Mouse (Mus musculus): ENCODE results near the gene Cct2. TPM values are rescaled to one million over a fixed set of nuclear protein-coding genes. Genes with fewer than 3 reads are reported as not detected.

The Cct2 gene
- polyA plus RNA-seq, 1 experiment, result 138 TPM

- Histone ChIP-seq H3K4me3 (ENCODE audit: insufficient read depth, low read length) (no peak overlapping the region), H3K27ac (ENCODE audit: insufficient read depth, low read length) (no peak overlapping the region), H3K4me1 (ENCODE audit: control insufficient read depth, insufficient read depth, low read length) (peaks cover 7% of the 10 kb centered on the region)
- TF ChIP-seq POLR2A (IDR thresholded peaks at IDR 0.05; ENCODE audit: extremely low read depth, insufficient read depth, low read length) (no peak), CTCF (IDR thresholded peaks at IDR 0.05; ENCODE audit: extremely low read depth, insufficient read depth, low read length) (no peak)
Measured at GRCm38 (mm10) chr10:117097116-117097698, 33.6 kb upstream of the Cct2 start.

DNA sequence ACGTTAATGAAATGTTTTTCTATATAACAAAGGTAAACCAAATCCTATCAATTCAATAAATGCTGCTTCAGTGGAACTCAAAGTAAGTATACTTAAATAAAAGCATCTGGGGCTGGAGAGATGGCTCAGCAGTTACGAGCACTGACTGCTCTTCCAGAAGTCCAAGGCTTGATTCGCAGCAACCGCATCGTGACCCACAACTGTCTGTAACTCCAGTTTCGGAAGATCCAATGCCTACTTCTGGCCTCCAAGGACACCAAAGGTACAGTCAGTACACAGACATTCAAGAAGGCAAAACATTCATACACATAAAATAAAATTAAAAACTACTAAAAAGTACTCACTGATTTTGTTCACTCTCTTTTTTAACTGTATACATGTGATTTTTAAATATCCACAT lies 32.5 kb upstream of the Cct2 start:
- peaks cover 7% of the 10 kb centered on the region for H3K4me1 ChIP-seq (ENCODE audit: control insufficient read depth, insufficient read depth, low read length)
- no peak overlapping the region for H3K27ac ChIP-seq (ENCODE audit: insufficient read depth, low read length)
- H3K4me3 ChIP-seq (ENCODE audit: insufficient read depth, low read length), result no peak overlapping the region
- no peak for TF ChIP-seq CTCF (IDR thresholded peaks at IDR 0.05; ENCODE audit: extremely low read depth, insufficient read depth, low read length)
- no peak for TF ChIP-seq POLR2A (IDR thresholded peaks at IDR 0.05; ENCODE audit: extremely low read depth, insufficient read depth, low read length)

DNA sequence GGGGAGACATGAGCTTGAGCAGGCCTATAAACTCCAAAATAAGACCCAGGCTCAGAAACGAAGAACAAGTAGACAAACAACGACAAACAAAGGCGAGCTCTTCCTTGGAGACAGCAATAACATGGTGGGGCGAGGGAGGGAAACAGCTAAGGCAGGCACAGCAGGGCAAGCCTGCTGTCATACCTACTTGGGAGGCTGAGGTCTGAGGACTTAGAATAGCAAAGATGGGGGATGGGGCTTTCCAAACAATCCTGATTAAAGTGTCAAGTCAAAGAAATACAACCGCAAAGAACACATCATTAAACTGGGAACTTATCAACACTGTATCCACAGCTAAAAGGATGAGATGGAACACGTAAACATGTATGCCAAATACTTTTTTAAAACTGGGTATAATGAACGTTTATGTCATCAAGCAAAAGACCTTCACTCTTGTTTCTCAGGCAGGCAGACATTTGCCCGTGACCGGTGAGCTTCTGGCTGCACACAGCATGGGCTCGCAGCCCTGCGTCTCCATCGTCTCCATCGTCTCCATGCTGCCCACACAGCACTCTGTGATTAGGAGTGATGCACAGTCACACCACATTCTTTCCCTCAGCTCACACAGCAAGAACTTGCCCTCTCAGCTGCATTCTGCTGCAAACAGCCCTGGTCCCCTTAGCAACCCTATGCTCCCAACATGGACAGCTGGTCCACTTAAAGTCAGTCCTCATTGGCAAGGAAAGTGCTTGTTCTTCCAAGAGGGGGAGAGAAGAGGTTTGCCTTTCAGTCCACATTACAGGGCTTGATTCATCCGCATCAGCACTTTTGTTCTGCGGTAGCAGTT lies 31.1 kb upstream of the Cct2 start:
- TF ChIP-seq CTCF (IDR thresholded peaks at IDR 0.05; ENCODE audit: extremely low read depth, insufficient read depth, low read length) (no peak), POLR2A (IDR thresholded peaks at IDR 0.05; ENCODE audit: extremely low read depth, insufficient read depth, low read length) (no peak)
- Histone ChIP-seq H3K4me3 (ENCODE audit: insufficient read depth, low read length) (no peak overlapping the region), H3K27ac (ENCODE audit: insufficient read depth, low read length) (no peak overlapping the region), H3K4me1 (ENCODE audit: control insufficient read depth, insufficient read depth, low read length) (peaks cover 7% of the 10 kb centered on the region)

DNA sequence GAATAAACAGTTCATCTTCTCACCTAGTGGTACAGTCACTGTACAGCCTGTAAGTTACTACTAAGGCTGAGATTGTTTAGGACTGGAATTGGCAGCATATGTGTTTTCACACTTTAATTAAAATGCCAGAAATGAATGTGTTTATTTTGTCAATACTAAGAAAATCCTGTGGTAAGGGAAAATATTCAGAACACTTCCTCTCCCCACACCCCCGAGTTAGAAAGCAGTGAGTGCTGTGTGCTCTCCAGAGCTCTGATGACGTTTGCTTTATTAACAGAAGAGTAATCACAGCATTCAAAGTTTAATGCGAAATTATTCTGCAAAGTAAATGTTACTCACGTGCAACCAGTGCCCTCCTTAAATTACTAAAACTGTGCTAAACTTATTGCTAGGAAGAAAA lies 26.0 kb upstream of the Cct2 start:
- no peak for TF ChIP-seq CTCF (IDR thresholded peaks at IDR 0.05; ENCODE audit: extremely low read depth, insufficient read depth, low read length)
- no peak for TF ChIP-seq POLR2A (IDR thresholded peaks at IDR 0.05; ENCODE audit: extremely low read depth, insufficient read depth, low read length)
- no peak overlapping the region for H3K27ac ChIP-seq (ENCODE audit: insufficient read depth, low read length)
- H3K4me3 ChIP-seq (ENCODE audit: insufficient read depth, low read length), result no peak overlapping the region
- H3K4me1 ChIP-seq (ENCODE audit: control insufficient read depth, insufficient read depth, low read length), result peaks cover 4% of the 10 kb centered on the region; the same call in 1 of the 2 replicates

DNA sequence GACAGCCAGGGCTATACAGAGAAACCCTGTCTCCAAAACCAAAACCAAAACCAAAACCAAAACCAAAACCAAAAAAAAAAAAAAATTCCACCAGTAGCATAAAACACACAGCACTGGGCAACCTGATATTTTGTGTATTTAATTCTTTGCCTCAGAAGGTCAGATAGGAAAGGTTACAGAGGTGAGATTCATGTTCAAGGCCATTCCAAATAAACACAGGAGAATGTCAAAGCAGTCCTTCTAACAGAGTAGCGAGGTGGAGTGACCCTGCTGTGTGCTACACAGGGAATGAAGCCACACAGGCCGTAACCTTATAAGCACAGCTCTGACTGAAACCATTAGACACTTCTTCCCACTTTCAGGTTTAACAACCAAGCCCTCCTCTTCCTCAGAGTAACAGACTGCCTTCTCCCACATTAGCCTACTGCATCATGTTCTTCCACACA lies 18.3 kb upstream of the Cct2 start:
- no peak overlapping the region for H3K4me3 ChIP-seq (ENCODE audit: insufficient read depth, low read length)
- H3K27ac ChIP-seq (ENCODE audit: insufficient read depth, low read length), result no peak overlapping the region
- H3K4me1 ChIP-seq (ENCODE audit: control insufficient read depth, insufficient read depth, low read length), result no peaks in the 10 kb centered on the region
- TF ChIP-seq CTCF (IDR thresholded peaks at IDR 0.05; ENCODE audit: extremely low read depth, insufficient read depth, low read length), result no peak
- no peak for TF ChIP-seq POLR2A (IDR thresholded peaks at IDR 0.05; ENCODE audit: extremely low read depth, insufficient read depth, low read length)

DNA sequence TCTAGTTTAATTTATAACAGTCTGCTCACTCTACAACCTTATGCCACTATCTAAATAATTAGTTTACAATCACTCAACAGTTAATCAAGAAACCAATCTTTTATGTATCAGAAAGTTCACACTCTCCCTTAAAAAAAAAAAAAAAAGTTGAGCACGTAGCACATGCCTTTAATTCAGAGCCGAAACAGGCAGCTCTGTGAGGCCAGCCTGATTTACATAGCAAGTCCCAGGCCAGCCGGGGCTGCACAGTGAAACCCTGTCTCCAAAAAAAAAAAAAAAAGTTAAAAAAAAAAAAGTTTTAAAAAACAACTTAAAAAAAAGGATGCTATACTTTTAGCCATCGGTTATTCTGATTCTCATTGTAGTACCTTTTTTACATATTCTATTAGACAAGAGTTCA lies 17.7 kb upstream of the Cct2 start:
- Histone ChIP-seq H3K27ac (ENCODE audit: insufficient read depth, low read length) (no peak overlapping the region), H3K4me1 (ENCODE audit: control insufficient read depth, insufficient read depth, low read length) (no peaks in the 10 kb centered on the region), H3K4me3 (ENCODE audit: insufficient read depth, low read length) (no peak overlapping the region)
- TF ChIP-seq POLR2A (IDR thresholded peaks at IDR 0.05; ENCODE audit: extremely low read depth, insufficient read depth, low read length) (no peak), CTCF (IDR thresholded peaks at IDR 0.05; ENCODE audit: extremely low read depth, insufficient read depth, low read length) (no peak)

- TF ChIP-seq POLR2A (IDR thresholded peaks at IDR 0.05; ENCODE audit: extremely low read depth, insufficient read depth, low read length) (no peak), CTCF (IDR thresholded peaks at IDR 0.05; ENCODE audit: extremely low read depth, insufficient read depth, low read length) (peak; percentile 25; the same call in 1 of the 2 replicates)
- no peak overlapping the region for H3K4me3 ChIP-seq (ENCODE audit: insufficient read depth, low read length)
Measured at GRCm38 (mm10) chr10:117078284-117078683, 14.7 kb upstream of the Cct2 start.

DNA sequence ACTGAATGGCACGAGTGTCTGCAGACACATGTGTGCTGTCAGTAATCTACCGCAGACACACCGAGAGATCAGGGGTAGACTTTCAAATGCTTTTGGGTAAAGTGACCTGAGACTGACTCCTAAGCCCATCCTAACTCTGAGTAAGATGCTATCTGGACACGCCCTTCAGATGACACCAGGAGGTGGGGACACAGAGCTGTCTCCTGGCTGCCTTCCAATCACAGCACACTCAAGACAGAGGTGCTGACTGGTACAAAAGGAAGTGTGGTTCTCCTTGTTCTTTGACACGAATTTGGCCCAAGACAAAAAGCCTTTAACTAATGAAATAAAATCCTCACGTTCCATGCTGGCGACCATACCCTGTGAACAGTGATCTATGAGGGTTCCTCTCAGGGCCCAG lies 9.6 kb upstream of the Cct2 start:
- Histone ChIP-seq H3K27ac (ENCODE audit: insufficient read depth, low read length) (no peak overlapping the region), H3K4me1 (ENCODE audit: control insufficient read depth, insufficient read depth, low read length) (no peaks in the 10 kb centered on the region), H3K4me3 (ENCODE audit: insufficient read depth, low read length) (no peak overlapping the region)
- TF ChIP-seq POLR2A (IDR thresholded peaks at IDR 0.05; ENCODE audit: extremely low read depth, insufficient read depth, low read length), result no peak
- TF ChIP-seq CTCF (IDR thresholded peaks at IDR 0.05; ENCODE audit: extremely low read depth, insufficient read depth, low read length), result no peak

More at GRCm38 (mm10) chr10:117078284-117078683, 14.7 kb upstream of the Cct2 start:
- Histone ChIP-seq H3K27ac (ENCODE audit: insufficient read depth, low read length) (no peak overlapping the region), H3K4me1 (ENCODE audit: control insufficient read depth, insufficient read depth, low read length) (no peaks in the 10 kb centered on the region)

DNA sequence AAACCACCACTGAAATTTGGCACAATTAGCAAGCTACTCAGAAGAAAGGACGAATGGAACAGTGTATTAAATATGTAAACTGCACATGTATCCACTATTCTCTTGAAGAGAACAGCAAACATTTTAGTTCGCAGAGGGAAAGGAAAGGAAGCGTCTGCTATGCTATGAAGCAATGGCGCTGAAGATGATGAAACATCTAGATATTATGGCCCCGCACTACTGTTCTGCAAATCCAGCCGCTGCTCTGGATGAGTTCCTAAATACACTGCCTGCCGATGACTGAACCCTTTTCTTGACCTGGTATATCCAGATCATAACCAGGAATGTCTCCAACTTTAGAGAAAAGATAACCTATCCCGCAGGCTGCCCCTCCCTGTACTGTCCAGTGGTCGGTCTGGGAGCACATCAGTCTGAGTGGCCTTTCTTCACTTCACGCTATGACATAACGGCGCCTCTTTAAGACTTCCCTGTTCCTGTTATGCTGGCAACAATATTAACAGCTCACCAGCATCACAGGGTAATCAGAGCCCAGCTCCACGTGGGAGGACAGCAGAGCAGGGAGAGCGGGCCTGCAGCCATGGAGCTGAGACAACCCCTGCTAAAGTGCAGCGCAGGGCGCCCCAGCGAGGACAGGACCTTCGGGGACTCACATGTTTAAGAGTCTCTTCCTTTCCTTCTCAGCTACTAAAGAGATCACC lies 8.7 kb upstream of the Cct2 start:
- TF ChIP-seq POLR2A (IDR thresholded peaks at IDR 0.05; ENCODE audit: extremely low read depth, insufficient read depth, low read length), result no peak
- no peak for TF ChIP-seq CTCF (IDR thresholded peaks at IDR 0.05; ENCODE audit: extremely low read depth, insufficient read depth, low read length)
- no peaks in the 10 kb centered on the region for H3K4me1 ChIP-seq (ENCODE audit: control insufficient read depth, insufficient read depth, low read length)
- no peak overlapping the region for H3K27ac ChIP-seq (ENCODE audit: insufficient read depth, low read length)
- no peak overlapping the region for H3K4me3 ChIP-seq (ENCODE audit: insufficient read depth, low read length)

Measured in cortical plate, adult 2 months (tissue).